Comparison of ENCODE assay signal across 7 mouse cellular contexts in genomic region chr8:111643264-111644141, GRCm38 (mm10). TPM values are rescaled to one million over a fixed set of nuclear protein-coding genes. Genes with fewer than 3 reads are reported as not detected.
DNase-seq lines count a peak whose midpoint lies in the region; ATAC-seq and TF ChIP-seq lines count a peak whose summit lies in the region.

Zfp1 (plus strand) TSS chr8:111643401.

- peak; percentile 93 for DNase-seq in adrenal gland, postnatal 25 days
- DNase-seq in heart, adult 18-20 months = peak; percentile 95 to 96
- DNase-seq in kidney, adult 2 months = peak; percentile 96
- DNase-seq in spleen, adult 2 months (ENCODE audit: low read depth in 1 of 2, low spot score in 2 of 2) = peak; percentile 87 to 88

- no peaks in the 10 kb centered on the region for H3K36me3 ChIP-seq in embryonic facial prominence, embryonic 12.5 days
- H3K36me3 ChIP-seq in kidney, adult 2 months (ENCODE audit: control insufficient read depth, insufficient read depth, low read length) = no peaks in the 10 kb centered on the region
- H3K36me3 ChIP-seq in limb, embryonic 12.5 days = no peaks in the 10 kb centered on the region
- H3K36me3 ChIP-seq in midbrain, embryonic 15.5 days (replicated peaks) = no peaks in the 10 kb centered on the region
- H3K36me3 ChIP-seq in spleen, adult 2 months (ENCODE audit: control insufficient read depth, insufficient read depth, low read length) = no peaks in the 10 kb centered on the region

- peak; percentile 97 for ATAC-seq in embryonic facial prominence, embryonic 12.5 days (ENCODE audit: insufficient number of reproducible peaks, insufficient read depth, low FRiP score, low TSS enrichment)
- ATAC-seq in limb, embryonic 12.5 days (ENCODE audit: insufficient number of reproducible peaks, insufficient read depth, low FRiP score, low TSS enrichment, low read depth) = peak; percentile 96
- peak; percentile 98 for ATAC-seq in midbrain, embryonic 15.5 days (replicated peaks)

- no peak for TF ChIP-seq CTCF in kidney, adult 2 months (conservative IDR thresholded peaks at IDR 0.05; ENCODE audit: insufficient read depth, insufficient read length, low read depth, low read length)
- TF ChIP-seq CTCF in spleen, adult 2 months (IDR thresholded peaks at IDR 0.05; ENCODE audit: extremely low read depth, insufficient read depth, insufficient read length, insufficient replicate concordance) = no peak

- no peak for TF ChIP-seq POLR2A in kidney, adult 2 months (IDR thresholded peaks at IDR 0.05; ENCODE audit: low read depth, low read length)
- peak; percentile 45; the same call in 1 of the 2 replicates for TF ChIP-seq POLR2A in spleen, adult 2 months (IDR thresholded peaks at IDR 0.05; ENCODE audit: low read depth, low read length)

- H3K4me1 ChIP-seq in embryonic facial prominence, embryonic 12.5 days = peaks cover 12% of the 10 kb centered on the region
- peaks cover 6% of the 10 kb centered on the region; the same call in 1 of the 2 replicates for H3K4me1 ChIP-seq in kidney, adult 2 months (ENCODE audit: control insufficient read depth, insufficient read depth, low read length)
- peaks cover 8% of the 10 kb centered on the region for H3K4me1 ChIP-seq in limb, embryonic 12.5 days (replicated peaks)
- H3K4me1 ChIP-seq in midbrain, embryonic 15.5 days = peaks cover 15% of the 10 kb centered on the region
- H3K4me1 ChIP-seq in spleen, adult 2 months (ENCODE audit: control insufficient read depth, insufficient read depth, insufficient read length) = peaks cover 13% of the 10 kb centered on the region; the same call in 1 of the 2 replicates

- no peaks in the 10 kb centered on the region for H3K9me3 ChIP-seq in embryonic facial prominence, embryonic 12.5 days
- H3K9me3 ChIP-seq in limb, embryonic 12.5 days = no peaks in the 10 kb centered on the region
- H3K9me3 ChIP-seq in midbrain, embryonic 15.5 days = no peaks in the 10 kb centered on the region

- peak within 1 kb of the TSS; percentile 78 for H3K4me3 ChIP-seq in embryonic facial prominence, embryonic 12.5 days
- H3K4me3 ChIP-seq in kidney, adult 2 months (ENCODE audit: insufficient read depth, low read depth, low read length) = peak within 1 kb of the TSS; percentile 75
- H3K4me3 ChIP-seq in limb, embryonic 12.5 days (replicated peaks) = peak within 1 kb of the TSS; percentile 78
- peak within 1 kb of the TSS; percentile 63 for H3K4me3 ChIP-seq in midbrain, embryonic 15.5 days
- peak within 1 kb of the TSS; percentile 90 for H3K4me3 ChIP-seq in spleen, adult 2 months (ENCODE audit: extremely low read depth, insufficient read depth, insufficient read length)

- H3K9ac ChIP-seq in embryonic facial prominence, embryonic 12.5 days = peak within 1 kb of the TSS; percentile 88
- peak within 1 kb of the TSS; percentile 87 for H3K9ac ChIP-seq in limb, embryonic 12.5 days (replicated peaks)
- H3K9ac ChIP-seq in midbrain, embryonic 15.5 days = peak within 1 kb of the TSS; percentile 80

- H3K27me3 ChIP-seq in embryonic facial prominence, embryonic 12.5 days = no peaks in the 10 kb centered on the region
- no peaks in the 10 kb centered on the region for H3K27me3 ChIP-seq in kidney, adult 2 months (replicated peaks; ENCODE audit: control insufficient read depth, insufficient read depth, low read length)
- H3K27me3 ChIP-seq in limb, embryonic 12.5 days = no peaks in the 10 kb centered on the region
- no peaks in the 10 kb centered on the region for H3K27me3 ChIP-seq in midbrain, embryonic 15.5 days (replicated peaks)
- no peaks in the 10 kb centered on the region for H3K27me3 ChIP-seq in spleen, adult 2 months (ENCODE audit: control insufficient read depth, insufficient read depth, low read length)

- H3K4me2 ChIP-seq in embryonic facial prominence, embryonic 12.5 days (replicated peaks) = peak within 1 kb of the TSS; percentile 52
- peak within 1 kb of the TSS; percentile 57 for H3K4me2 ChIP-seq in limb, embryonic 12.5 days
- H3K4me2 ChIP-seq in midbrain, embryonic 15.5 days = peak within 1 kb of the TSS; percentile 59

- peak within 1 kb of the TSS; percentile 94 for H3K27ac ChIP-seq in embryonic facial prominence, embryonic 12.5 days
- peak within 1 kb of the TSS; percentile 98 for H3K27ac ChIP-seq in kidney, adult 2 months (ENCODE audit: insufficient read depth, low read depth, low read length)
- peak within 1 kb of the TSS; percentile 94 for H3K27ac ChIP-seq in limb, embryonic 12.5 days
- peak within 1 kb of the TSS; percentile 91 for H3K27ac ChIP-seq in midbrain, embryonic 15.5 days
- peak within 1 kb of the TSS; percentile 99 for H3K27ac ChIP-seq in spleen, adult 2 months (ENCODE audit: insufficient read depth, low read length)

- under 1% methylated on average over 75 of the region's 75 CpGs for WGBS in embryonic facial prominence, embryonic 12.5 days
- under 1% methylated on average over 75 of the region's 75 CpGs for WGBS in kidney, adult 2 months
- WGBS in limb, embryonic 12.5 days = under 1% methylated on average over 73 of the region's 75 CpGs
- under 1% methylated on average over 70 of the region's 75 CpGs for WGBS in midbrain, embryonic 15.5 days
- under 1% methylated on average over 75 of the region's 75 CpGs for WGBS in spleen, adult 2 months

RNA-seq across cellular contexts. Expression of gene Zfp1, which starts in this region (rescaled TPM):
- 10.0 and 10.9 TPM in 2 replicates for total RNA-seq in adrenal gland, postnatal 25 days (2021)
- polyA plus RNA-seq in embryonic facial prominence, embryonic 12.5 days (2016; fragmentation: Nextera tagmentation; extraction: Ambion mirVana) = 26.3 and 29.2 TPM in 2 replicates
- total RNA-seq in heart, adult 18-20 months (2021) = 1 to 10 TPM; 6.5 to 7.4 TPM
- polyA plus RNA-seq in kidney, adult 2 months (2012; rRNA removed) = 6.6 and 7.5 TPM in 2 replicates
- 26.7 and 28.3 TPM in 2 replicates for polyA plus RNA-seq in limb, embryonic 12.5 days (2016; fragmentation: Nextera tagmentation; extraction: Ambion mirVana)
- 29.1 and 30.0 TPM in 2 replicates for polyA plus RNA-seq in midbrain, embryonic 15.5 days (2015; fragmentation: Nextera tagmentation; extraction: Ambion mirVana)
- polyA plus RNA-seq in spleen, adult 2 months (2012; rRNA removed) = 4.9 and 5.2 TPM in 2 replicates

Comparison
In these comparisons a context has a peak if more than half of its experiments do, and no peak if none do; other contexts are left out.
1. Peak in every context shown above with its lines: DNase-seq, ATAC-seq, H3K4me3 ChIP-seq and H3K27ac ChIP-seq.